Mouse (Mus musculus): ENCODE data around the gene Cops8.
A peak's percentile ranks its signal among the peaks of the same experiment; 100 is the strongest.

Cops8 gene

DNA sequence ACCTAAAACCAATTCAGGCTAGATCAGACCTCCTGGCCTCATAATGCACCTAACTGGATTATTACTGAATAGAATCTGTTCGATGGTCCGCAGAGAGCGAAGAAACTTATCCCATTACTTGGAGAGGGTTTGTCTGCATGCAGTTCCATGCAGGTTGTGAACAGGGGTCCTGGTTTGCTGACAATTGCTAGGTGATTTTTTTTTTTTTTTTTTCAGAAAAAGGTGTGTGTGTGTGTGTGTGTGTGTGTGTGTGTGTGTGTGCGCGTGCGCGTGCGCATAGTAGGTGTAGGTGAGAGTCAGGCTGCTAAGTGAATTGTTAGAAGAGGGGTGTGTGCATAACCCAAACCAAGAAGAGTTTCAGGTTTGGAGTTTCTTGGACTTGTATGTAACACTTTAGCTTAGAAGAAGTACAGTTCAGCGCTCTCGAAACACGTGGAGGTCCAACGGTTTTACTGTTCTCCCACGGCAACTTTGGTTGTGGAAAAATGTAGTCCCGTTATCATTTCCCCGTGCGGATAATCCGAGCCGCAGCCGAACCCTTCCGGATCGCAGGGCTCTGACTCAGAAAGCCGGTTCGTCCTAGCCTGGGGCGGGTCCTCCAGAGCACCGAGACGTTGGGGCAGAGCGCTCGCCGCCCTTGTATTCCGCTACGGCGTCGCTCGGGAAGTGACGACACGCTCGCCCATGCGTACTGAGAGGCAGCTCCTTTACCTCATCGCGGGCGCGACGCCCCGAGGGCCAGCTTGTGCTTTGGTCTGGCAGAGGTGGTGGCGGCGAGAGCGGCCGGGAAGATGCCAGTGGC, at the start of gene Cops8:
Gene Cops8, plus strand, starts transcription at position 223 of the 802 bp plus-strand sequence.
- peak; percentile 95 for DNase-seq (ENCODE audit: low read depth)

DNA sequence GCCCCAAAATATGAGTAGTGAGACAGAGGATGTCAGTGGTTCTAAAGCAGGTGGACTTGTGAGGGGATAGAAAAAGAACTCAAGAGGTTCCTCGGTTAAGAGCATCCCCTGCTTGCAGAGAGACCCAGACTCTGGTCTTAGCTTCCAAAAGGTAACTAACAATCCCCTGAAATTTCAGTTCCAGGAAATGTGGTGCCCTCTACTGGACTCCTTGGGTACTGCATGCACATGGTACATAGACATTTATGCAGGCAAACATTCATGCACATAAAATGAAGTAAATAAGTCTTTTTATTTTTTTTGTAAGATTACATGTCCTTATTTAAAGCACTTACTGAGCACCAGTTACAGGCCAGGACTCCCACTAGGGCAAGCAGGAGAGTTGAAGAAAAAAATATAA, 45.6 kb upstream of the Cops8 start:
- DNase-seq (ENCODE audit: low read depth), result peak; percentile 12

DNA sequence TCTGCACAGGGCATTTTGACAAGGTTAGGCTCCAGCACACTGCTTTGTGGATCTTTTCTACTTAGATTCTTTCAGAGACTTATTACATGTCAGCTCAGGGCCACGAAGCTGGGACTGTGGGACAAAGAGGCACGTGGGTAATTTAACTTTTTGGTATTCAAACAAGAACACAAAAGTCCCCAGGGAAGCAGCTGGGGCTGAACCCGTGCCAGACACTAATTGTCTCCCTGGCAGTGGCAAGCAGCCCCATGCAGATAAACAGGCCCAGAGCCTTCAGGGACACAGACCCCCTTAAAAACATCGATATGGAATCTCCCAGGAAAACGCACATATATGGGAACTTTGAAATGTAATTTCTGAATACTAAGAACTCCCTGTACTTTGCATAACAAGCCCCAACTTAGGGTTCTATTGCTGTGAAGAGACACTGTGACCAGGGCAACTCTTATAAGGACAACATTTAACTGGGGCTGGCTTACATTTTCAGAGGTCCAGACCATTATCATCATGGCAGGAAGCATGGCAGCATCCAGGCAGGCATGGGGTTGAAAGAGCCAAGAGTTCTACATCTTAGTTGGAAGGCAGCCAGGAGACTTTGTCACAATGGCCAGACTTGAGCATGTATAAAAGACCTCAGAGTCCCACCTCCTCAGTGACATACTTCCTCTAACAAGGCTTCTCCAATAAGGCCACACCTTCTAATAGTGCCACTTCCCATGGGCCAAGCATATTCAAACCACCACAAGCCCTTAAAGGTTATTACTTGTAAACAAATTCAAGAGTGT, 41.6 kb upstream of the Cops8 start:
- no peak for DNase-seq (ENCODE audit: low read depth)

DNA sequence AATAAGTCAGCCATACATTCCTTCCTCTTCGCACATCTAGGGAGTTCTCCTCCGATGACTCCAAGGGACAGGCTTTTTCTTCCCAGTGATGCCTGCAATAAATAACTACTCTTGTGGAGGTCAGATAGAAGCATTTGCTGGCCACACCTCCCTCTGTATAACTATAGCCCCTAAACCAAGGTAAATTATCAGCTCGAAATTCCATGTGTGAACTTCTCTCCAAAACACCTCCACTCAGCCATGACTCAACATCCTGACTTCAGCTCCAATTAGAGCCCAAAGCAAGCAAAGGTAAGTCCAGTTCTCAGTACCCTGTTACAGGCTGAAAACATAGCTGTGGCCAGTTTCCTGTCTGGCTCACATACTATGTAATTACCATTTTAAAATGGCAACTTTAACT, 38.8 kb upstream of the Cops8 start:
- DNase-seq (ENCODE audit: low read depth), result no peak

DNA sequence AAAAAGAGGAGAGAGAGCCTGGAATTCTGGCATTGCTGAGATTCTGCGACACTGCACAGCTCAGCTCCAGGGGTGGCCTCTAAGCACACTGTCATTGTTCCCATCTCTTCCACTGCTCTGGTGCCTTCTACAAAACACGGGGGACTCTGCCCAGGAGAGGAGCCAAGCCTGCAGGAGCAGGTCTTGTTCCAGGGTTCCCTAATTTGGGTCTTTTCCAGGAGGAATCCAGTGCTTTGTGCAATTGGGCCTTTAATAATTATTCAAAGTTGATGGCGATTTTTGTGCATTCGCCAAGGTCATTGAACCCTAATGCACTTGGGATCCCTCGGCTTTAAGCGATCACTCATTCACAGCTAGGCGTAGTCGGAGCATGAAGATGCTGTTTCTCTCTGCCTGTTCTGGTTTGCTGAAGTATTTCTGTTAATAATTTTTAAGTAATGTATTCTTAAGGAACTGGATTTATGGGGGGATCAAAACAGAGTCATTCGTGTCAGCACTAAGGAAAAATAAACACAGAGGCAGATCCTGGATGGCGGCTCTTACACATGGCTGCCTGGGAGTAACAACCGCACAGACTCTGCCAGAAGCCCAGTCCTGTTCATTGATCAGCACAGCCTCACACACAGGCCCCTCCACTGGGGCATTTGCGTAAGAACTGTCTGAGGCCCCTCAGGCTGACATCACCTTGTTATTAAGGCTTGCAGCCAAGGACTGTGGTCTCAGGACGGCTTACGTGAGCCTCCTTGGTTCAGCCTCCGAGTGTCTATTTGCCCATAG, 35.9 kb upstream of the Cops8 start:
- no peak for DNase-seq (ENCODE audit: low read depth)

DNA sequence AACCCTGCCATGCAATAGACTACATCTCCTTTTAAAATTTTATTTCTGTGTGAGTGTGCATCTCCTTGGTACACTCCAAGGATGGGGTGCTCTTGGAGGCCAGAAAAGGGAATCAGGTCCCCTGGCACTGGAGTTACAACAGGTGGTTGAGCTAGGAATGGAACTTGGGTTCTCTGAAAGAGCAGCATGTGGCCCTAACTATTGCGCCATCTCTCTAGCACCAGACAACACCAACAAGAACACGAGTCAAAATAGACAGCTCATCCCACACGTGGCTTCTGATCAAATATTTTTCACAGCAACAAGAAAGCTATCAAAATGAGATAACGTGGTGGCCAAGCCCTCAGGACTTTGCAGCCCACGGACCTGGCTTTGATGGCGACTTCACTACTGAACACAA, 28.9 kb upstream of the Cops8 start:
- no peak for DNase-seq (ENCODE audit: low read depth)

DNA sequence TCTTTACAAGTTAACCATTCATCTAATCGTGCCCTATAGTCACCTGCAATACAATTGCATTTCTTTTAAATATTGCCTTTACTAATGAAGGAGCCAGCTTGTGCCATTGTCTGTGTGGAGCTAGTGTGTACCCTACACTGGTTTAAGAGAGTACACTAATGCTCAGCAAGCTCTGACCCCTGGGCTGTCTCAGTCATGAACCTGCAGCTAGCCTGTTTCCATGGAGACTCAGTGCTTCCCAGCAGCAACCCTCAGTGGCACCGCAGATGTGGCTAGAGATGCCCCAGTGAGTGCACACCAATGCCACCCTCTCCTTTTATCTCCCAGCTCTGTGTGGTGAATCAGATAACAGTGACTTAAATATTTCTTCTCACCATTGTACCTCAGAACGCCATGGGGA, 27.9 kb upstream of the Cops8 start:
- no peak for DNase-seq (ENCODE audit: low read depth)

DNA sequence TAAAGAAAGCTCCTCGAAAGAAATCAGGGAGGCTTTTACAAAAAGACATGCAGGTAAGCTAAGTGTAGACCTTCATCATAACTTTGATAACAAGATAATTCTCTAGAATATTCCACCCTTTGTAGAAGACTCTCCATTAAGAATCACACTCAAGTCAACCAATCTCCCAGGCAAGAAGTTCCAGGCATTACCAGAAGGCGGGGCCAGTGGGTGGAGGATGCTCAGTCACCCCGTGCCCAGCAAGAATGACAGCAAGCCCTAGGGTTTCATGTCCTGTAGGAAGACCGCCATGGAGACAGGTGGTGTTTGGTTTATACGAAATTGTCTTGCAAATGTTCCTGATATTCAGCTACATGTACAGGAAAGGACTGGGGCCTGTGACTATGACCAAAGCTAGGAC, 25.4 kb upstream of the Cops8 start:
- no peak for DNase-seq (ENCODE audit: low read depth)

DNA sequence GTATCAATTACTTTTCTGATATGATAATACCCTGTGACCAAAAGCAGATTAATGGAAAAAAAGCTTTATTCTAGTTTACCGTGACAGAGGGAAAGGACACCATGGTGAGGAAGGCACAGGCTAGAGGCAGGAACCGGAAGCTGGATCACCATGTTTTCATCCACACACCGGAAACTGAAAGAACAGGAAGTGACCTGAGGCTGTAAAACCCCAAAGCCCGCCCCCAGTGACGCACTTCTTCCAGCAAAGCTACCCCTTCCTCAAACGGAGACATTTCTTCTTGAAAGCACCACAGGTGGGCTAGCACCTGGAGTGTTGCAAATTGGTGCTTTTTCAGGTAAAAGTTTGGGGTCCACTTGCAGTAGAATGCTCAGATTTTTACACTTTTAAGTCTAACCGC, 20.1 kb upstream of the Cops8 start:
- peak; percentile 71 for DNase-seq (ENCODE audit: low read depth)

DNA sequence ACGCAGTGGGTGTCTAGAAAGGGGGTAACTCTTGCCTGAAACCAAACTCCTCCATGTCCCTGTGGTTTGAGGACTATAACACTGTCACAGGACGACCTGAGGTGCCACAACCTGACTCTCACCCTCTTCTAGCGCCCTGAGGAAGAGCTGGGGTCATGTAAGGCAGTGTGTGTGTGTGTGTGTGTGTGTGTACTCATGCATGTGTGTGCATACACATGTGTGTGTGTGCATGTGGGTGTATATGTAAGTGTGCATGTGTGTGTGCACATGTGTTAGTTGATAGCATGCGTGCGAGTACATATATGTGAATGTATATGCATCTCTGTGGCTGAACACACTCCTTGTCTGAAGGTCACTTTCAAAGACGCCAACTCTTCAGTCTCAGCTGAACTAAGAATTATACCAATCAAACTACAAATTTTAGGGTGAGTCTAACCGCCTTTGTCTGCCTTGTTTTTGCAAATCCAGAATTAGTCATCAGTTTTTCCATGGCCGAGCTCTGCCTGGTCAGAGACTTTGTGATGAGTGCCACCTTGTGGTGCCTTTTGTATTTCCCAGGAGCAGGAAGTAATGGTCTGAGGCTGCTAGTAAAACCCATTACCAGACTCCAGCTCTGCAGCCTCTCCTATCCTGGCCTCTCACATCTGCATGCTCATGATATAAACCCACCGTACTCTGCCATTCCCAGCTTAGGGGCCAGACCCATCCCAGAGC, 14.6 kb upstream of the Cops8 start:
- peak; percentile 90 for DNase-seq (ENCODE audit: low read depth)

DNA sequence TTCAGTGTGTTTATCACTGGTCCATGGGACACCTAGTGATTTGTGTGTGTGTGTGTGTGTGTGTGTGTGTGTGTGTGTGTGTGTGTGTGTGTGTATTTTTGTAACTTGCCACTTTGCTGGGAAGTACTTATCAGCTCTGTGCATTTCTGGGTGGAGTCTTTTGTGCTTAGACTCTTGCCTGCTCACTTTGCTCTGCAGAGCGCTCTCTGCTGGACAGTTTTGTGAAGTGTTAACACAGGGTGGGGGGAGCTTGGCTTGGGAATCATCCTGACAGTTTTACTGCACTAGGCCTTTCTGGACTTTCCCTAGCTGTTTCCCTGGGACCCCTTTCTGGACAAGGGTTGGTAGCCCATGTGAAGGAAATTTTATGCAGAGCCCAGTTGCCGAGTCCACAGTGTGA, 12.0 kb upstream of the Cops8 start:
- peak; percentile 65 for DNase-seq (ENCODE audit: low read depth)

DNA sequence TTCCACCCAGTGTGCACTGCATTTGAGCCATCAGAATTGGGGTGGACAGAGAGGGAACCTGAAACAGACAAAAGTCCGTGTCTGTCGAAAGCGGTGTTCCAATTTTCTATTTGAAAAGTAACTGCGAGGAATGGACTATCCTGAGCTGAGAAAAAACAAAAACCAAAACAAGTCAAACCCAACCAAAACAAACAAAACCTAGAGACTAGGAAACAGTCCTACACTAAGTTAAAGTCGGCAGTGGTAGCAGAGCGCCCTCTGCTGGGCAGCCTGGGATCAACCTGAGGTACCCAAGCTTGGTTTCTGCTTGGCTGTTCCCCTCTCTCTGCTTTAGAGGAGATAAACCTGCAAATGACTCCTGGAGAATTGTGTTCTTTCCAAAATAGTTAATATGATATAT, 10.0 kb upstream of the Cops8 start:
- peak; percentile 61 for DNase-seq (ENCODE audit: low read depth)

DNA sequence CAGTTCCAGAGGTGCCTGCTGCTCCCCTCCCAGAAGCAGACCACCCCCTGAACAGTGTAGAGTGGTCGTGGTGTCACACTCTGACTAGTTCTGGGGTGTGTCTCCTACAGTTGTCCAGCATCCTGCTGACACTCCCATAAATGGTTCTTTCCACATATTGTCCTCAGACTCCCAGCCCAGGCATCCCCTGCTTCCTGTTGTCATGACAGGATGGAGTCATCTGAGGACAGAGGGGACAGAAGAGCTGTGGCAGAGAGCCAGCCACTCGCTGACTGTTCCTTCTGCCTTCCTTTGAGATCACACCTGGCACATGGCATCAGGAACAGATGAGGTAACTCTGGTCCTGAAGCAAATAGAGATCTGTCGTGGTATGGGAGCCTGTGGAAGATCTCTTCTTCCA, 3.6 kb upstream of the Cops8 start:
- no peak for DNase-seq (ENCODE audit: low read depth)

DNA sequence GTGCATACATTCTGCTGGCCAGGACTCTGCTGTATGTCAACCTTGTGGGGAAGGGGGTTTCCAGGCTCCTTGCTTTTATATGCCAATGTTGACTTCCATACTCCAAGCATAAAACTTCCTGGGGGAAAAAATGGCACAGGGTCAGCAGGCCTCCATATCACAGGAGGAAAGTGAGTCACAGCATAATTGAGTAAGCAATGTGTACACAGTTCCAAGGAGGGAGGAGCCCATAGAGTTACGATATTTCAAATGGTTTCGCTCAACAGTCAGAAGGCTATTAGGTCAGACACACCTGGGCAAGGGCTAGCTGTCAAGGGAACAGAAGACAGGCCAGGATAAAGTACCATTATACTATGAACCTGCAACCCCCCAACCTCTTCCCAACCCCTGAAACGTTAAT, 1.7 kb upstream of the Cops8 start:
- peak; percentile 34 for DNase-seq (ENCODE audit: low read depth)

DNA sequence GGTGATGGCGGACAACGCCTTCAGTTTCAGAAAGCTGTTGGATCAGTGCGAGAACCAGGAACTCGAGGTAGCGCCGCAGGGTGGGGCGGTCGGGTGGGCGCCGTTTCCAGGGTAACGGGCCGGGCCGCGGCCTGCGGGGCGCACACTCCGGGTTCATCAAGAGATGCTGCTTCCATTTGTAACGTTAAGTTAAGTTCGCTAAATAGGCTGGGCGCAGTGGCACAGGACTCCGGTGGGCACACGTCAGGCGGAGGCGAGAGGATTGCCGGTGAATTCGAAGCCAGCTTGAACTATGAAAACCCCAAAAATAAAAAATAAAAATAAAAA, 743 bp downstream of the Cops8 start:
- DNase-seq (ENCODE audit: low read depth), result no peak

DNA sequence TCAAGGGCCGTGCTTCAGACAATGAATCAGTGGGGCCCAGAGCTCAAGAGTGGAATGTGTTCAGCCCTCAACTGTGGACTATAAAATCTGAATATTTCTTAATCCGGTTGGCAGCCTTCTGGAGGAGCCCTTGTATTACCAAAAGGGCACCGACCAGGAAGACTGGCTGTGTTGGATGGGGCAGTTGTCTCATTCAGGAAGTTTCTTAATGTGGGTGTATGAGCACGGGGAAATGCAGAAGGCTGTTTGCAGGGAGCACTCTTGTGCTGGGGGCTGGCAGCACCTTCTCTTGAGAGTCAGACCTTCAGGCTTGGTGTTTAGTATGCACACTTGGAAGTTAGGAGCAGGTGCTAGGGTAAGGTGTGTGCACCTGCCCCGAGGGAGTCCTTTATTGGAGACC, 6.6 kb downstream of the Cops8 start:
- DNase-seq (ENCODE audit: low read depth), result peak; percentile 28

DNA sequence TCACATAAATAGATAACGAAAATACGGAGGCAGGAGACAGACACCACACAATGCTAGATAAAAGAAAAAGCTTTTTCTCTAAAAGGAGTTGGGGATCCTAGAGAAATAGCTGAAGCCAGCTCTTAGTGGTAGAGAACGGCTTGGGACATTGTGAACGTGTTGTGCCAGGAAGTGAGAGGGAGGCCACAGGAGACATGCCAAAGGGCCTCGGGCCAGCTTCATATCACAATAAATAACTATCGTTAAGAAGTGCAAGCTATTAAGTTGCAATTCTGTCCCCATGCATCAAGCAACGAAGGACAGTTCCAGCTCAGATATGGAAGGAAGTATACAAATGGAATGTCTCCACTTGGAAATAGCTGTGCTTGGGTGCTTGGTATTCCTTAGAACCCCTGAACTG, 14.5 kb downstream of the Cops8 start:
- no peak for DNase-seq (ENCODE audit: low read depth)

DNA sequence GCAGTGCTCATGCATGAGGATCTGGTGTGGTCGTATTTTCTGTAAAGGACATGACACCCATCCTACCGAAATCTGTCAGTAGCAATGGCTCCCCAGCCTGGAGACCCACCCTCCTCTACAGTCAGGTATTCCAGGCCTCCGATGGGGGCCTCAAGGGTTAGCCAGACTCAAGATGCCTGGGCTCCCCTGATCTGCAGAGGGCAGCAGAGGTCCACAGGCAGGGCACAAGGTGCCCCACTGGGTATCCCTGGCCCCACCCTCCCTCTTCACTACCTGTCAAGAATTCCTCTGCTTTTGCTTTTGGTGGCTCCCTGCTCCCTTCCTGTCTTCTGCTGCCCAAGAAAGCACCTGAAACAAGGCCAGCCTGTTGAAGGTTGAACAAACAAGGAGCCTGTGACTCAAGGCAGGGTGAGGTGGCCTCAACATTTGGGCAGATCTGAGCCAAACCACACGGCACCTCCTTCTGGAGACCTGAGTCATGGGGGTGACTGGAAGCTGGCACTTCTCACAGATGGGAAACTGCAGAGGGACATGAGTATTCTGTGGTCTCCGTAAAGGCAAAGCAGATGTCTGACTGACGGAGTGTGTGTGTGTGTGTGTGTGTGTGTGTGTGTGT, 30.7 kb downstream of the Cops8 start:
- DNase-seq (ENCODE audit: low read depth), result peak; percentile 62

DNA sequence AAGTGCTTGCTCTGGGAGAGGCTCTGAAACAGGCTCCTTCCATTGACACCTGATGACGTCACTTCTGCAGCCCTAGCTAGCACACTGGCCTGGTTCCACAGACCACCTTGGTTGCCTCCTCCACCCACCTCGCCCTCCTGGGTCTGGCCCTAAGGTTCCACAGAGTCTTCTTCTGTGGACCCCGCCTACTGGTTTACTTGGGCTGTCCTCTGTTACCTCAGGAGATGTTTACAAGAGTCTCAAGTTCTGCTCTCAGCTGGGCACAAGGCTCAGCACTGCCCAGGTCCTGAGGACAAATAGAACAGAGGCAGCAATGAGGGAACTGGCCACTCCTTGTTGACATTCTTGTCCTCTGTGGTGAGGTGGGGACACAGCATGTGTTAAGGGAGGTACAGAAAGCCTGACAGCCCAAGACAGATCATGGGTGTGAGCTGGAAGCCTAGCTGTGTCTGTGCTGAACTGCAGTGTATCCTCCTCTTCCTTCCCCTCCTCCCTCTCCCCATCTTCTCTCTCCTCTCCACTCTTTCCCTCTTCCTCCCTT, 31.5 kb downstream of the Cops8 start:
- DNase-seq (ENCODE audit: low read depth), result no peak

DNA sequence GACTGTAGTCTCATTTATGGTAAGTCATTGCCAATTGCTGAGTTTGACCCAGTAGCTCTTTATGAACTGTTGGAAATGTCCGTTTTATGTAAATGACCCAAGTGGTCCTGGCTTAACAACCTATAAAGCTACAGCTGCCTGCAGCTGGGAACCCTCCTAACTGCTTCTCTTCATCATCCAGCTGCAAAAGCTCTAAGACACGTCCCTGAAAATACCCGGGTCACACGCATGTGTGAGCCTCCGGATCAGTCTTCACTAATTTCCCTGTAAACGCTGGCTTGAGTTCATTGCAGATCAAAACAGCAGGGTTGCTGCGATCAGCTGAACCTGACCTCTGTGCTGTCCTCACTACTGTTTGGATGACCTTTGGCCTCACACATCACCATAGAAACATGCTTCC, 35.6 kb downstream of the Cops8 start:
- DNase-seq (ENCODE audit: low read depth), result no peak

DNA sequence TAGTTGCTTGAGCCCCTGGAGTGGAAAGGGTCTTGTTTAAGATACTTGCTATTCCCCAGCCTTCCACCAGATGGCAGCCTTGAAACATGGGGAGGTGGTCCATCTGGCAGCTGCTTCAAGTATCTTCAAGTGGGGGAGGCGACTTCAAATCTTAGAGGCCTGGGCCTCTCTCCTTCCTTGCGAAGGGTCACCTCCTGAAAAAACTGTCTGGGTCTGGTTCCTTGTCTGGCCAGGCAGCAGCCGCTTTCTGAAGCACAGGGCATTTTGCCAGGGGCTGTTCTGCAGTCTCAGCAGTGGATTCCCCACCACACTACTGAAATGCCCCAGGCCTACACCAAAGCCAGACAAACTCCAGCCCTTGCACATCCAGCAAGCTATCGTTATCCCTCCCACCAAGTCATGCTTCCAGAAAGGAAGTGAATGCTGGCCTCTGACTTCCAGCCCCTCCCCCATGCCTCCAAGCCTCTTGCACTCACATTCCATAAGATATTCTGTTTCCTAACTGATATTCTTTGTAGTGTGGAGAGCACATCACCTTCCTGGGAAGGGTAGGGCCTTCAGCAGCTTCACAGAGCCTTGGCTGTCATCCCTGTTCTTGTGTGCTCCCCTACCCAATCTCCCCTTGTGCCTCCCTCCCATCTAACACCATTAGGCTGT, 48.1 kb downstream of the Cops8 start:
- DNase-seq (ENCODE audit: low read depth), result peak; percentile 51

Data from 416B (cell line).